Mouse (Mus musculus) left cerebral cortex, adult 8-10 months (tissue): ENCODE measurements around the gene Metap2. TPM values are rescaled to one million over a fixed set of nuclear protein-coding genes. Genes with fewer than 3 reads are reported as not detected.

Experiments
- DNase-seq, 2 experiments: peaks; one replicate each; pipeline ENCODE4 v3.0.0; 2022; ENCODE audit warnings: low spot score in 2 of 2
- total RNA-seq, 4 experiments: library from RNA; stranded (reverse); gene quantifications; 2 replicates each; pipeline ENCODE4 v1.2.4; 2022

Gene Metap2
- total RNA-seq, result 100 to 1,000 TPM; 101 to 109 (median 105) TPM

DNA sequence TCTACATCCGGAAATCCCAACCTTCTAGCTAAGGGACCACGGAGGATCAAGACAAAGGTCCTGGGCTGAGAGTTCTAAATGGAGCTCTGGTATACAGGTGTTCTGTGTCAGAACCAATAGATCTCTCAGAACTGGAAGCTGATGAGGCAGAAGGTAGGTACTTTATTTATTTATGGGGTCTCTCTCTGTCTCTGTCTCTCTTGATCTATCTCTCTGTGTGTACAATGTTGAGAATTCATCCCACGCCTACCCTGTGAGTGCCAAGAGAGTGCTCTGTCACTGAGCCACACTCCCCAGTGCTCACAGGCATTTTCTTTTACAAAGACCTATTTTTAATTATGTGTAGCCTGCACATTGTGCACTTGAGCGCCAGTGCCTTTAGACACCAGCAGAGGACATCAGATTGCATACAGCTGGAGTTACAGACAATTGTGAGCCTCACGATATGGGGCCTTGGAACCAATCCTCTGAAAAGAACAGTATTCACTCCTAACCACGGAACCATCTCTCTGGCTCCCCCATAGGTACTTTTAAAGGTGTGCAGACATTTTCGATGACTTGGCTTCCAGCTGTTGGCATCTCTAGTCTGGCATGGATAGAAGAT lies at the start of gene Metap2:
Metap2 (minus strand) TSS at position 51 of the 604 bp plus-strand sequence.
- no peak for DNase-seq

- no peak for DNase-seq
Measured at GRCm38 (mm10) chr10:93945843-93946499, 49.1 kb upstream of the Metap2 start.

GRCm38 (mm10) chr10:93945364-93945763 lies 48.5 kb upstream of the Metap2 start:
- DNase-seq, result no peak

- no peak for DNase-seq
Measured at GRCm38 (mm10) chr10:93944241-93944640, 47.3 kb upstream of the Metap2 start.

- DNase-seq, result no peak
Measured at GRCm38 (mm10) chr10:93940279-93940678, 43.4 kb upstream of the Metap2 start.

GRCm38 (mm10) chr10:93939676-93940075 lies 42.8 kb upstream of the Metap2 start:
- DNase-seq, result no peak

GRCm38 (mm10) chr10:93938844-93939271 lies 42.0 kb upstream of the Metap2 start:
- no peak for DNase-seq

GRCm38 (mm10) chr10:93933980-93934379 lies 37.1 kb upstream of the Metap2 start:
- DNase-seq, result peak in 1 of 2 experiments; percentile 8

DNA sequence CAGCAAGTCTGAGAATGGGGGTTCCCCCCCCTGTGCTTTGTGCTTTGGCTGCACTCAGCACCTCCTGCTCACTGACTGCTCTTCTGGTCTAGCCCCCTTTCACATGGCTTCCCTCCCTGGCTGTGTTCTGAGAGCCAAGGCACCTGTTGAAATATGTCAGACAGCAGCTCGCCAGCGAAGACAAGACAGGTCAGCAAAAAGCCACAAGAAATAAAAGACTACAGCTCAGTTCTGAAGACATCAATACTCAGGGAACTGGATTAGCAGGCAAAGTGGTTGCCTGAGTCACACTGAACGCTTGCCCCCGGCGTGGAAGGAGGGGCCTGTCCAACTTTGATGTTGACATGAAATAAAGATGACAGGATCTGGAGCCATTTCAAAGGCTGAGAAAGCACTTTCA lies 36.0 kb upstream of the Metap2 start:
- no peak for DNase-seq

- no peak for DNase-seq
Measured at GRCm38 (mm10) chr10:93932020-93932419, 35.1 kb upstream of the Metap2 start.

GRCm38 (mm10) chr10:93931431-93931830 lies 34.5 kb upstream of the Metap2 start:
- DNase-seq, result no peak

DNA sequence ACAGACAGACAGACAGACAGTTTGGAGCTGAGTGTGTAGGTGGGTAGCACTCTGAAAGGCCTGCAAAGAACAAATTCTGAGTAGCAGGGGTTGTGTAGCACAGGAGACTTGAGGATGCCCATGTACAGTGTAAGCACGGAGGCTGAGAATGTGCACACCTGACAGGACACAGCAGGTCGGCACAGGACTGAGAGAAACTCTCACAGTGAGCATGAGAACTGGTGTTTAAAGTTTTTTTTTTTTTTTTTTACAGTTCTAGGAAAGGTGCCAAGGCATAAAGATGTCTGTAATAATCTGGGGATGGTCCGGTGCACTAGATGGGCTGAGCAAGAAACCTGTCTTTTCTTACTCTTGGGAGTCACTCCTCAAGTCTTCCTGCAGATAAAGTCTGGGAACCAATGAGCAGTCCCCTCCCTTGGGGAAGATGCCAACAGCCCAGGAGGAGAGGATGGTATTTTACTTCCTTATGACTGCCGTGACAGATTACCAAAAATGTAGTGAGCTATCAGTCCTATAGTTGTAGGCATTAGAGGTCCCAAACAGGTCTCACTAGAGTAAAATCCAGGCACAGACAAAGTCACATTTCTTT lies 33.4 kb upstream of the Metap2 start:
- no peak for DNase-seq

DNA sequence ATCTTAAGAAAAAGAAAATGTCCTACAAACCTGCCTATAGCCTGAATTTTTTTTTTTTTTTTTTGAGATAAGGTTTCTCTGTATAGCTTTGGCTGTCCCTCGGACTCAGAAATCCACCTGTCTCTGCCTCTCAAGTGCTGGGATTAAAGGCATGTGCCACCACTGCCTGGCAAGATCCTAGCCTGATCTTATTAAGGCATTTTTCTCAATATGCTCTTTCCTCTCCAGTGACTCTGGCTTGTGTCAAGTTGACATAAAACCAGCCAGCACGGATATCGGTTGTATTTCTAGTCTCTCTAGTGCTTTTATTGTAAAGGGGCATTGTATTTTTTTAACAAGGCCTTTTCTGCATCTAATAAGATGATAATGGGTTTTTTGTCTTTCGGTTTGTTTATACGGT lies 27.8 kb upstream of the Metap2 start:
- DNase-seq, result no peak

GRCm38 (mm10) chr10:93921160-93921559 lies 24.3 kb upstream of the Metap2 start:
- no peak for DNase-seq

GRCm38 (mm10) chr10:93919227-93919626 lies 22.3 kb upstream of the Metap2 start:
- no peak for DNase-seq

- DNase-seq, result no peak
Measured at GRCm38 (mm10) chr10:93918701-93919100, 21.8 kb upstream of the Metap2 start.

DNA sequence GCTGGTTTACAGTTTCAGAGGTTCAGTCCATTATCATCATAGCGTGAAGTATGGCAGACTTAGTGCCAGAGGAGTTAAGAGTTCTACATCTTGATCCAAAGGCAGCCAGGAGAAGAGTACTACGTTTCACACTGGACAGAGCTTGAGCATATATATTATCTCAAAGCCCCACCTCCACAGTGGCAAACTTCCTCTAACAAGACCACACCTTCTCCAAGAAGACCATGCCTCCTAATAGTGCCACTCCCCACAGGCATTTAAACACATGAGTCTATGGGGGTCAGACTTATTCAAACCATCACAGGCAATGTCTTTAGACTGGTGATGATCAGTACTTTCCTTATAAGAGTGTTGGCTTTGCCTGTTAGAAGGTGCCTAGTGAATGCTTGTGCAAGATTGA lies 21.2 kb upstream of the Metap2 start:
- no peak for DNase-seq

DNA sequence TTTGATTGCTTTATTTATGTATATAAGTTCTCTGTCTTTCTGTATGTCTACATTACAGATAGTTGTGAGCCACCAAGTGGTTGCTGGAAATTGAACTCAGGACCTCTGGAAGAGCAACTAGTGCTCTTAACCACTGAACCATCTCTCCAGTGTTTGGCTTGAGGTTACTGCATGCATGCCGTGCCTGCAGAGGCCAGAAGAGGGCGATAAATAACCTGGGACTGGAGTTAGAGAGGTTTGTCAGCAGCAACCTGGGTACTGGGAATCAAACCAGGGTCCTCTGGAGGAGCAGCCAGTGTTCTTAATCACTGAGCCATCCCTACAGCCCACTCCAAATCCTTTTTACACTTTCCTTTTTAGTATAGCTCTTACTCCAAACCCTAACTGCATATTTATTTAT lies 19.9 kb upstream of the Metap2 start:
- DNase-seq, result no peak

GRCm38 (mm10) chr10:93915531-93916275 lies 18.8 kb upstream of the Metap2 start:
- no peak for DNase-seq

- no peak for DNase-seq
Measured at GRCm38 (mm10) chr10:93913525-93913924, 16.6 kb upstream of the Metap2 start.

DNA sequence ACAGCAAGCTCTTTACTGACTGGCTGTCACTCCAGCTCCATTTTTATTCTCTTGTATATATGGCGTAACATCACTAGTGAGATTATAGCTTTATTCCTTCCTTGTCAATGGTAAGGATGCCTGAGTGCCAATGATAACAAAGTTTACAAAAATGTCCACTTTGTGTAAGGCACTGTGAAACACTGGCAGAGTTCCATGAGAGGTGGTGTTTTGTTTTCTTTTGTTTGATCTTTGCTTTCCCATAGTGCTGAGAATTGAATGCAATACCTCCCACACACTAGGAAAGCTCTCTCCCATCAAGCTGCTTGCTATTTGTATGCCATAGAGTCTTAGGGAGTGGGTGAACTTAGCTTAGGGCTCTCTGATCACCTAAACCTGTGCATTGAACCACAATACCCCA lies 16.0 kb upstream of the Metap2 start:
- no peak for DNase-seq
